Mouse (Mus musculus): ENCODE measurements around the gene Yap1. TPM values are rescaled to one million over a fixed set of nuclear protein-coding genes. Genes with fewer than 3 reads are reported as not detected.
"Not testable (repeated sequence)": the region's sequence is repeated elsewhere in the genome, so short reads cannot be mapped to it uniquely, and the experiment has no call there.

The Yap1 gene
- polyA plus RNA-seq, 1 experiment from 2014 or later: 3.5 TPM

DNA sequence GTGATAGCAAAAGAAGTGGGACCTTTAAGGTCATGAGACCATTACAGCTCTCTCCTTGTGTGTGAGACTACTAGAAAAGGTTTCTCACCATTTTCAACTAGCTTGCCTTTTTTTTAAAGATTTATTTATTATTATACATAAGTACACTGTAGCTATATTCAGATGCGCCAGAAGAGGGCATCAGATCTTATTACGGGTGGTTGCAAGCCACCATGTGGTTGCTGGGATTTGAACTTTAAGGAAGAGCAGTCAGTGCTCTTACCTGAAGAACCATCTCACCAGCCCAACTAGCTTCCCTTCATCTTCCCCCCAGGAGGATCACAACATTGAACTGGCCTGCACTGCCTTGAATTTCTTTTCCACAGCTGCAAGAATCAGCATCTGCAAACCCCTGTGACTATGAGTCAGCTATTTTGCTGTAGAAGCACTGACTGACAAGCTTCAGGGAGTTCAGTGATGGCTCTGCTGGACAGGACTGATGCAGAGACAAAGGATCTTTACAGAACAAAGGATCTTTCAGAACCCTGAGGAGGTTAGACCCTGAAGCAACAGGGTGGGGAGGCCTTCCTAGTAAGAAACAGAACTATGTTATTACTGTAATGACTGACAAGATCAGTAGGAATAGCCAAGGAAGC, 96.9 kb downstream of the Yap1 start:
- ATAC-seq (ENCODE audit: low read depth) (no peak), DNase-seq (no peak)
- H3K4me3 ChIP-seq (replicated peaks): no peak overlapping the region
- H3K27me3 ChIP-seq: no peaks in the 10 kb centered on the region
- no peak overlapping the region for H3K27ac ChIP-seq
- H3K36me3 ChIP-seq: no peaks in the 10 kb centered on the region
- H3K9me3 ChIP-seq (replicated peaks): no peaks in the 10 kb centered on the region
- no peak overlapping the region for H3K4me2 ChIP-seq
- H3K9ac ChIP-seq: no peak overlapping the region
- H3K4me1 ChIP-seq (replicated peaks): peaks cover 14% of the 10 kb centered on the region
- 62% methylated on average over 2 of the region's 2 CpGs for WGBS (ENCODE audit: insufficient replicate concordance)

DNA sequence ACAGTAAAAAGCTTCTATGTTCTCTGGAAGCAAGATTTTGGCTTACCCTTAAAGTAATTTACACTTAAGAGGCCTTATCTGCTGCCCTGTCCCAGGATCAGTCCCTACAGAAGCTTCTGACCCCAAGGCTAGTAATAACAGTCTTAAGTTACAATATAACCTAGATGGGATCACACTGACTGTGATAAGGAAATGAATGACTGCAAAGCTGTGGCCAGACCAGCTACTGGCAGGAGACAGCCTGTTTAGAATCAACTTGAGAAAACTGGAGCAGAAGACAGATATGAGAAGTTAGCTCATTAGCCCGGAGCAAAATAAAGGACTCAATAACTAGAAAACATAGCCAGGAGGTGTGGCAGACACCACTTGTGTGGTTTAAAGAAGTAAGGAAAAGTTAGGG, 97.8 kb downstream of the Yap1 start:
- WGBS (ENCODE audit: insufficient replicate concordance): 54% methylated on average over 1 of the region's 1 CpGs
- Histone ChIP-seq H3K4me2 (no peak overlapping the region), H3K27me3 (no peaks in the 10 kb centered on the region), H3K36me3 (no peaks in the 10 kb centered on the region), H3K9ac (no peak overlapping the region), H3K4me3 (replicated peaks) (no peak overlapping the region), H3K9me3 (replicated peaks) (no peaks in the 10 kb centered on the region), H3K27ac (no peak overlapping the region), H3K4me1 (replicated peaks) (peaks cover 11% of the 10 kb centered on the region)
- DNase-seq: no peak
- ATAC-seq (ENCODE audit: low read depth): no peak

DNA sequence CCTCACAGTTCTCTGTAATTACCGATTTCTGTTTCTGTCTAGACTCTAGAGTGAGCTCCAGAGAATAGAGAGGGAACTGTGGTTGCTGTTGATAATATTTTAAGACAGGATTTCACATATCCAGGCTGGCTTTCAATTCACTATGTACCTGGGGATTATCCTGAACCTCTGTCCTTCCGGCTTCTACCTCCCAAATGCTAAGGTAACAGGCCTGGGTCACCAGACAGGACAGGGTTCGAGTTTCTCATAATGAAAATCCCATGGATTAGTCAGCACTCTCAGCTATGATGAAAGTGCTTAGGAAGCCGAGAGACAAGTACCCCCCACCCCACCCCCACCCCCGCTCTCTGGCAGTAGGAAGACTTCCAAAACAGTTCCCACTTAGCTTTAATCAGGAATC, 100.6 kb downstream of the Yap1 start:
- H3K36me3 ChIP-seq: no peaks in the 10 kb centered on the region
- H3K9me3 ChIP-seq (replicated peaks): no peaks in the 10 kb centered on the region
- H3K4me3 ChIP-seq (replicated peaks): no peak overlapping the region
- H3K4me2 ChIP-seq: no peak overlapping the region
- H3K27me3 ChIP-seq: no peaks in the 10 kb centered on the region
- H3K9ac ChIP-seq: no peak overlapping the region
- no peak for ATAC-seq (ENCODE audit: low read depth)
- peaks cover 11% of the 10 kb centered on the region for H3K4me1 ChIP-seq (replicated peaks)
- 53% methylated on average over 5 of the region's 5 CpGs for WGBS (ENCODE audit: insufficient replicate concordance)
- no peak overlapping the region for H3K27ac ChIP-seq
- DNase-seq: no peak

DNA sequence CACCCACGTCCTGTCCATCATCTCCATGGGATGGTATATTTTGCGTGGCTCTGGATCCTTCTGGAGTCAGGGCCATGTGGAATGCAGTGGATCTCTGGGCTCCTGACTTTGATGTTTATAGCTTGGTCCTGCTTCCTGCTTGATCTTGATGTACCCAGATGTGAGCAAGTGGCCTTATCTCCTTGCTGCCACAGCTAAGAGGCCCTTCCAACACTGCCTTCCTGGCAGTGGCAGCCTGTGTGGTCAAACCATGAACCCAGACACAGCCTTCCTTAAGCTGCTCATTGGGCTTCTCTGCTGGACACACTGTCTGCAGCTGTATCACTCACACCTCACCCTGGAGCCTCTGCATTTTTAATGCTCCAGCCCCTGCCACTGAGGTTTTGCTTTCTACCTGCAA, 101.1 kb downstream of the Yap1 start:
- Histone ChIP-seq H3K4me1 (replicated peaks) (peaks cover 11% of the 10 kb centered on the region), H3K4me2 (no peak overlapping the region), H3K9me3 (replicated peaks) (no peaks in the 10 kb centered on the region), H3K9ac (no peak overlapping the region), H3K27ac (no peak overlapping the region), H3K4me3 (replicated peaks) (no peak overlapping the region), H3K27me3 (no peaks in the 10 kb centered on the region), H3K36me3 (no peaks in the 10 kb centered on the region)
- ATAC-seq (ENCODE audit: low read depth): peak; percentile 71
- WGBS (ENCODE audit: insufficient replicate concordance): 61% methylated on average over 2 of the region's 2 CpGs
- no peak for DNase-seq

DNA sequence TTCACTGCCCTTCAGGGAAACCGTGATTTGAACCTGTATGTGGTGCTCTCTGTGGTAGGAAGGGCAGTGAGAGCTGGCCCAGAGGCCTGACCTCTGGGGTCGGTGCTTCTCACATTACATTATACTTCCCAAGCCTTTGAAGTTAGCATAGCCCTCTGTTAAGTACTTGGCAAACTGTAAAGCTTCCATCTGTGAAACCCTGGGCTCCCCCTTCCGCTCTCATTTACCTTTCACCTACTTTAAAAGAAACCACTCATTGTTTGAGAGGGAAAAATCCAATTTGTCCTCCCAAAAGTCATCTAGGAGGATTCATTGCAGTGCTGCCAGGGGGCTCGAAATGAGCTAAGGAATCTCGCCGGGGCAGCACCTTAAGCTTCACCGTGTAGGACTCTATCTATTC, 102.1 kb downstream of the Yap1 start:
- Histone ChIP-seq H3K36me3 (no peaks in the 10 kb centered on the region), H3K27ac (no peak overlapping the region), H3K4me1 (replicated peaks) (peaks cover 11% of the 10 kb centered on the region), H3K4me2 (no peak overlapping the region), H3K4me3 (replicated peaks) (no peak overlapping the region), H3K9ac (no peak overlapping the region), H3K27me3 (no peaks in the 10 kb centered on the region), H3K9me3 (replicated peaks) (no peaks in the 10 kb centered on the region)
- WGBS (ENCODE audit: insufficient replicate concordance): 53% methylated on average over 7 of the region's 7 CpGs
- ATAC-seq (ENCODE audit: low read depth) (no peak), DNase-seq (no peak)

DNA sequence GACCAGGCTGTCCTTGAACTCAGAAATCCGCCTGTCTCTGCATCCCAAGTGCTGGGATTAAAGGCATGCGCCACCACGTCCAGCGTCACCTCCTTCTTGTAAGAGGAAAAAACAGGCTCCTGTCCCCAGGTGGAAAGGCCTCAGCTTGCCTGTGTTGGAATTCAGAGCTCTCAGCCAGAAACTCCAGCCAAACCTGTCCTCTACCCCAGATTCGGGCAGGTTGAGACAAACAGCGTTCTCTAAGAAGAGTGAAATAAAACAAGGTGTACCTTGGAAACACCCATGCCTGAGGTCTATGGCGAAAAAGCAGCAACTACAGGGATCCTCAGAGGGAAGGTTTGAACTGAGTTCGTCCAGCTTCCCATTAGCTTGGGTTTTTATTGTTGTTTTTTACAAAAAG, 103.4 kb downstream of the Yap1 start:
- DNase-seq (no peak), ATAC-seq (ENCODE audit: low read depth) (no peak)
- no peaks in the 10 kb centered on the region for H3K36me3 ChIP-seq
- no peaks in the 10 kb centered on the region for H3K9me3 ChIP-seq (replicated peaks)
- WGBS (ENCODE audit: insufficient replicate concordance): 69% methylated on average over 8 of the region's 8 CpGs
- no peak overlapping the region for H3K27ac ChIP-seq
- no peak overlapping the region for H3K4me2 ChIP-seq
- H3K27me3 ChIP-seq: no peaks in the 10 kb centered on the region
- no peak overlapping the region for H3K4me3 ChIP-seq (replicated peaks)
- H3K4me1 ChIP-seq (replicated peaks): peaks cover 11% of the 10 kb centered on the region
- no peak overlapping the region for H3K9ac ChIP-seq

DNA sequence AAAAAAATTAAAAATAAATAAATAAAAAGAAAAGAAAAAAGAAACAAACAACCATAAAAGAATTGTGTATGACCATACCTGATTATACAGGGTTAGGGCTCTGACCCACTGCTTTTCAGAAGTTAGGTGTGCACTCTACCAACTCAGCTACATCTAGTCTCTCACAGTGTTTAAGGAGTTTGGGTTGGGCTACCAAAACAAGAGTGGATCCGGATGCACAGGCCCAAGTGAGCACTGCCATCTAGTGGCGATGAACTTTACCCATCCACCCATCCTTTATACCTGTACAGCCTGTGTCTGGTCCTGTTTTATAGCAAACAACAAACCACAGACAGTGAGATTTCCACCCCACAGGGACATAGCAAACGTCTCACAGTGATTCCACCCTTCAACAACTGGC, 106.9 kb downstream of the Yap1 start:
- Histone ChIP-seq H3K9me3 (replicated peaks) (no peaks in the 10 kb centered on the region), H3K4me2 (no peak overlapping the region), H3K9ac (no peak overlapping the region), H3K27ac (no peak overlapping the region), H3K27me3 (no peaks in the 10 kb centered on the region), H3K4me3 (replicated peaks) (no peak overlapping the region), H3K4me1 (replicated peaks) (no peaks in the 10 kb centered on the region), H3K36me3 (no peaks in the 10 kb centered on the region)
- WGBS (ENCODE audit: insufficient replicate concordance): 1% methylated on average over 3 of the region's 3 CpGs
- DNase-seq (peak; percentile 23), ATAC-seq (ENCODE audit: low read depth) (peak; percentile 43; the same call in 1 of the 2 replicates)

DNA sequence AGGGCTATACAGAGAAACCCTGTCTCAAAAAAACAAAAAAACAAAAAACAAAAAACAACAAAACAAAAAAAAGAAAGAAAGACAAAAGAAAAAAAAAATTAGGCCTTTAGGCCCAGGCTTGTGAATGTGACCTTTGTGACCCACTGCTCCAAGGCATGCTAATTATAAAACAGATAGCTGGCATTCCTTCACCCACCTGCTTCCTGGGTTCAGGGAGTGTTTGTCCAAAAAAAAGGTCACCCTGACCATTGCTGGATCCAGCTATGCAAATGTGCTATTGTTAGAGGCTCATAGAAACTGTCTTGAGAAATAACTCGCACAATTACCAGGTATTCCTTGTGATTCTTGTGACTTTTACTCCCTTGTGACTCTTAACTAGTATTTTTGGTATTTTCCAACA, 112.6 kb downstream of the Yap1 start:
- H3K4me3 ChIP-seq (replicated peaks); H3K4me2 ChIP-seq; H3K9me3 ChIP-seq (replicated peaks); H3K27me3 ChIP-seq; DNase-seq; H3K9ac ChIP-seq; H3K4me1 ChIP-seq (replicated peaks); H3K27ac ChIP-seq; ATAC-seq (ENCODE audit: low read depth); H3K36me3 ChIP-seq: not testable (repeated sequence)
- WGBS (ENCODE audit: insufficient replicate concordance): 76% methylated on average over 1 of the region's 1 CpGs

DNA sequence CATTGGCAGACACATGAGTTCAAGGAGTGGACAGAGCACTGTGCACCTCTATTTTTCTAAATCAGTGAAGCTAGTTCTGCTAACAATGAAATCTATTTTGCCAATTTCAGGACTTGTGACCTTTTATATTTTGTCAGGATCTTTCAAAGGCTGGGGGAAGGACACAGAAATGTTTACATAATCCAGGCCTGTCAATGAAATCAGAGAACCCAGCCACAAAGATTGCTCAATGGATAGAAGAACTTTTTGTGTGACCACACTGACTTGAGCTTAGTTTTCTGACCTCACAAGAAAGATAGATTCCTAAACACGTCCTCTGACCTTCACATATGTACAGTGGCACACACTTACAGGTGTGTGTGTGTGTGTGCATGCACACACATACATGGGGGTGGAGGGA, 113.2 kb downstream of the Yap1 start:
- no peaks in the 10 kb centered on the region for H3K36me3 ChIP-seq
- H3K27ac ChIP-seq: no peak overlapping the region
- ATAC-seq (ENCODE audit: low read depth) (no peak), DNase-seq (no peak)
- H3K9ac ChIP-seq: no peak overlapping the region
- H3K27me3 ChIP-seq: no peaks in the 10 kb centered on the region
- H3K4me3 ChIP-seq (replicated peaks): no peak overlapping the region
- no peaks in the 10 kb centered on the region for H3K4me1 ChIP-seq (replicated peaks)
- no peaks in the 10 kb centered on the region for H3K9me3 ChIP-seq (replicated peaks)
- no peak overlapping the region for H3K4me2 ChIP-seq
- 28% methylated on average over 1 of the region's 1 CpGs for WGBS (ENCODE audit: insufficient replicate concordance)

DNA sequence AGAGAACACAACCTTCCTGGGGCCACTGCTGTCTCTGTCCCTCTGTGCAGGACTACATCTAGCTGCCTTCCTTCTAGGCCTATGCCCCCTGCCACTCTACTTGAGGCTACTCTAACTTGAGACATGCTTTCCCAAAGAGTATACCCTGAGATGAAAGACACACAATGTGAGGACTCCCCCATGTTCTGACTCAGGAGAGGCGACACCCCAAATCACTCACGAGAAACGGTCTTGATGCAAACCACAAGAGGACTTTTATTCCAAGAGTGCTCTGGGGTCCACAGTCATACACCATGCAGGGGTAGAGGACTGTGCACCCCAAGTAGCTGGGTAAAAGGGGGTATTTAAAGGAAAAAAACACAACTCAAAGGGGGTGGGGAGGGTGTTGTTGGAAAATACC, 120.0 kb downstream of the Yap1 start:
- Histone ChIP-seq H3K27me3 (no peaks in the 10 kb centered on the region), H3K4me1 (replicated peaks) (no peaks in the 10 kb centered on the region), H3K4me2 (no peak overlapping the region), H3K9ac (no peak overlapping the region), H3K9me3 (replicated peaks) (peaks cover 5% of the 10 kb centered on the region; the same call in 1 of the 2 replicates), H3K4me3 (replicated peaks) (no peak overlapping the region), H3K36me3 (no peaks in the 10 kb centered on the region), H3K27ac (no peak overlapping the region)
- ATAC-seq (ENCODE audit: low read depth) (no peak), DNase-seq (no peak)
- WGBS (ENCODE audit: insufficient replicate concordance): 89% methylated on average over 3 of the region's 3 CpGs

DNA sequence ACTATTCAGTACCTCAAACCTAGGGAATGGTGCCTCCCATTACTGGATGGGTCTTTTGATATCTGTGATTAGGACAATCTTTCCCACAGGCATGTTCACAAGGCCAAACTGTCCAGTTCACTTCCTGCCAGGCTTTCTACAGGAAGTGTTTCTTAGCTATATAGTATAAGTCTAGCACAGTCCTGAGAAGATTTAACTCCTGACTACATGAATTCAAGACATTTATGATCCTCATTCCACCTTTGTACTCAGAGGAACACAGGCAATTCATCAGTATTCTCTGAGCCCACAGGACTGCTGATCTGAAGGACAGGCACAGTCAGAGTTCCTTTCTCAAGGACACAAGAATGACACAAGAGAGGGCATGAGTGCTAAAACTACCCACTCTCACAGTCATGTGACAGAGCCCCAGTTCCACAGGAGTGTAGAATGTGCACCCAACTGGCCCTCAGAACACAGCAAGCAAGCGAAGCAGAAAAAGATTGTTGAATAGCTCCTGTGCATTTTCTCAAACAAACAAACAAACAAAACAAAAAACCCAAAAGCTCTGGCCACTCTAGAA, 122.0 kb downstream of the Yap1 start:
- H3K4me2 ChIP-seq: no peak overlapping the region
- H3K27ac ChIP-seq: no peak overlapping the region
- H3K9me3 ChIP-seq (replicated peaks): peaks cover 5% of the 10 kb centered on the region; the same call in 1 of the 2 replicates
- H3K9ac ChIP-seq: no peak overlapping the region
- ATAC-seq (ENCODE audit: low read depth): no peak
- no peaks in the 10 kb centered on the region for H3K36me3 ChIP-seq
- H3K4me1 ChIP-seq (replicated peaks): no peaks in the 10 kb centered on the region
- 63% methylated on average over 1 of the region's 1 CpGs for WGBS (ENCODE audit: insufficient replicate concordance)
- H3K4me3 ChIP-seq (replicated peaks): no peak overlapping the region
- H3K27me3 ChIP-seq: no peaks in the 10 kb centered on the region
- no peak for DNase-seq

All from liver, embryonic 13.5 days (tissue).